Mouse (Mus musculus): ENCODE results near the gene Rapgef4.

- TF ChIP-seq CTCF (IDR thresholded peaks at IDR 0.05; ENCODE audit: low read depth, low read length) (no peak), GATA1 (IDR thresholded peaks at IDR 0.05; ENCODE audit: borderline replicate concordance, low read length) (no peak), TAL1 (conservative IDR thresholded peaks at IDR 0.05; ENCODE audit: low read depth, low read length) (no peak), GATA2 (IDR thresholded peaks at IDR 0.05; ENCODE audit: borderline replicate concordance, low read depth, low read length) (no peak)
These were observed 44.6 kb downstream of the Rapgef4 start for GRCm38 (mm10) chr2:72025660-72026059.
